ENCODE assay signal across 20 mouse cellular contexts in the genomic region with DNA sequence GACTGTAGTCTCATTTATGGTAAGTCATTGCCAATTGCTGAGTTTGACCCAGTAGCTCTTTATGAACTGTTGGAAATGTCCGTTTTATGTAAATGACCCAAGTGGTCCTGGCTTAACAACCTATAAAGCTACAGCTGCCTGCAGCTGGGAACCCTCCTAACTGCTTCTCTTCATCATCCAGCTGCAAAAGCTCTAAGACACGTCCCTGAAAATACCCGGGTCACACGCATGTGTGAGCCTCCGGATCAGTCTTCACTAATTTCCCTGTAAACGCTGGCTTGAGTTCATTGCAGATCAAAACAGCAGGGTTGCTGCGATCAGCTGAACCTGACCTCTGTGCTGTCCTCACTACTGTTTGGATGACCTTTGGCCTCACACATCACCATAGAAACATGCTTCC. TPM values are rescaled to one million over a fixed set of nuclear protein-coding genes. Genes with fewer than 3 reads are reported as not detected.
DNase-seq lines count a peak whose midpoint lies in the region; ATAC-seq and TF ChIP-seq lines count a peak whose summit lies in the region.
"Had no signal": no experiment of that assay in that cellular context is flagged by ENCODE, and none has a peak within 500 bp of the region (broad histone marks: within the 10 kb centered on the region; RNA-seq: fewer than 3 reads in every experiment).

No protein-coding gene starts in this region.

- no peaks in the 10 kb centered on the region for H3K27me3 ChIP-seq in liver, adult 2 months (ENCODE audit: control insufficient read depth, insufficient read depth, low read length)
- H3K27me3 ChIP-seq in lung, embryonic 16.5 days (ENCODE audit: control insufficient read depth, insufficient read depth, low read depth, low read length): no peaks in the 10 kb centered on the region
- H3K27me3 ChIP-seq: heart, embryonic 12.5 days; midbrain, embryonic 13.5 days; neural tube, embryonic 13.5 days had no signal

- no peak for TF ChIP-seq POLR2A in liver, adult 2 months (IDR thresholded peaks at IDR 0.05; ENCODE audit: extremely low read depth, insufficient read depth, low read length)

- H3K79me2 ChIP-seq in liver, adult 2 months (ENCODE audit: control insufficient read depth, insufficient read depth, low read length): no peaks in the 10 kb centered on the region

- H3K4me3 ChIP-seq in liver, adult 2 months (ENCODE audit: insufficient read depth, low read depth, low read length): no peak overlapping the region
- H3K4me3 ChIP-seq in lung, embryonic 16.5 days (ENCODE audit: low read length): no peak overlapping the region
- H3K4me3 ChIP-seq: forebrain, embryonic 10.5 days; heart, embryonic 12.5 days; midbrain, embryonic 13.5 days; neural tube, embryonic 13.5 days had no signal

- H3K4me2 ChIP-seq in lung, embryonic 16.5 days (ENCODE audit: low read depth, low read length): no peak overlapping the region
- H3K4me2 ChIP-seq: heart, embryonic 12.5 days; hindbrain, embryonic 14.5 days; liver, embryonic 11.5 days; midbrain, embryonic 13.5 days; neural tube, embryonic 13.5 days had no signal

- peak; percentile 94 for ATAC-seq in lung, embryonic 16.5 days (ENCODE audit: low read depth)
- ATAC-seq: midbrain, embryonic 13.5 days had no signal

- H3K9ac ChIP-seq in liver, adult 2 months (ENCODE audit: low read depth, low read length): no peak overlapping the region
- H3K9ac ChIP-seq in lung, embryonic 16.5 days (ENCODE audit: low read length): no peak overlapping the region
- H3K9ac ChIP-seq: heart, embryonic 12.5 days; hindbrain, embryonic 14.5 days; midbrain, embryonic 13.5 days; neural tube, embryonic 13.5 days had no signal

- H3K9me3 ChIP-seq in lung, embryonic 16.5 days (ENCODE audit: control insufficient read depth, low read length): no peaks in the 10 kb centered on the region
- H3K9me3 ChIP-seq: forebrain, embryonic 10.5 days; heart, embryonic 12.5 days; midbrain, embryonic 13.5 days; neural tube, embryonic 13.5 days had no signal

- H3K4me1 ChIP-seq in liver, adult 2 months (ENCODE audit: control insufficient read depth, insufficient read depth, low read length): peaks cover 3% of the 10 kb centered on the region
- H3K4me1 ChIP-seq in lung, embryonic 16.5 days (replicated peaks; ENCODE audit: control insufficient read depth, insufficient read depth, low read length): no peaks in the 10 kb centered on the region
- H3K4me1 ChIP-seq: forebrain, embryonic 10.5 days; heart, embryonic 12.5 days; midbrain, embryonic 13.5 days; neural tube, embryonic 13.5 days had no signal

- peak; percentile 43 for DNase-seq in liver, adult 2 months (ENCODE audit: extremely low read depth, low read depth, low spot score)
- DNase-seq in liver: no peak
- DNase-seq in kidney, postnatal 25 days: peak; percentile 18 to 46
- no peak for DNase-seq in layer of hippocampus, postnatal 10 days (ENCODE audit: low spot score in 2 of 2)
- no peak for DNase-seq in yolk sac, embryonic 10.5 days (ENCODE audit: low spot score)
- no peak for DNase-seq in right cerebral cortex, postnatal 25 days
- DNase-seq: adrenal gland, postnatal 36 days; cerebellum, adult 11-12 months; cerebellum, postnatal 36 days; heart, postnatal 36 days; left cerebral cortex, postnatal 4 days; right cerebral cortex, adult 18-20 months; thymus, postnatal 36 days had no signal

- no peak overlapping the region for H3K27ac ChIP-seq in liver, adult 2 months (replicated peaks; ENCODE audit: insufficient read depth, low read depth, low read length)
- H3K27ac ChIP-seq in lung, embryonic 16.5 days (ENCODE audit: low read length): no peak overlapping the region
- H3K27ac ChIP-seq: forebrain, embryonic 10.5 days; hindbrain, embryonic 14.5 days; midbrain, embryonic 13.5 days; neural tube, embryonic 13.5 days had no signal

- no peaks in the 10 kb centered on the region for H3K36me3 ChIP-seq in liver, adult 2 months (ENCODE audit: control insufficient read depth, insufficient read depth, low read length)
- no peaks in the 10 kb centered on the region for H3K36me3 ChIP-seq in lung, embryonic 16.5 days (ENCODE audit: control insufficient read depth, insufficient read depth, low read length)
- H3K36me3 ChIP-seq: forebrain, embryonic 10.5 days; heart, embryonic 12.5 days; midbrain, embryonic 13.5 days; neural tube, embryonic 13.5 days had no signal

- 16% methylated on average over 7 of the region's 7 CpGs for WGBS in liver, adult 2 months
- WGBS in lung, embryonic 16.5 days: 30% methylated on average over 7 of the region's 7 CpGs

- TF ChIP-seq CTCF in liver, adult 2 months (IDR thresholded peaks at IDR 0.05; ENCODE audit: low read depth, low read length): no peak

RNA-seq across cellular contexts. Expression of a gene that starts 35.6 kb away (rescaled TPM):
- total RNA-seq in liver, adult 2 months (2014; rRNA removed): 19.4 and 19.6 TPM in 2 replicates
- polyA plus RNA-seq in liver, adult 2 months (2012; rRNA removed): 14.5 and 21.7 TPM in 2 replicates
- 142 and 148 TPM in 2 replicates for polyA plus RNA-seq in lung, embryonic 16.5 days (2015; fragmentation: Nextera tagmentation; extraction: Ambion mirVana)
- 10 to 100 TPM; 87.1 to 97.3 TPM for total RNA-seq in layer of hippocampus, postnatal 10 days (2021)

Comparison
In these comparisons a context has a peak if more than half of its experiments do, and no peak if none do; other contexts are left out.
1. DNase-seq: peak in liver, adult 2 months (single experiment) and kidney, postnatal 25 days (2 of 2); none in liver (single experiment), layer of hippocampus, postnatal 10 days (0 of 2), yolk sac, embryonic 10.5 days (single experiment) and right cerebral cortex, postnatal 25 days (single experiment).